Mouse (Mus musculus) CD8-positive naive resting alpha-beta T cell, adult 57 days (primary cell): Measurements from ENCODE around the gene Rps3a1. TPM values are rescaled to one million over a fixed set of nuclear protein-coding genes. Genes with fewer than 3 reads are reported as not detected.

ENCODE experiments used
- total RNA-seq: library from RNA; stranded (reverse); gene quantifications from one replicate; pipeline ENCODE4 v1.2.4, GENCODE M21; 2023

Gene Rps3a1
- total RNA-seq = 2,703 TPM

DNA sequence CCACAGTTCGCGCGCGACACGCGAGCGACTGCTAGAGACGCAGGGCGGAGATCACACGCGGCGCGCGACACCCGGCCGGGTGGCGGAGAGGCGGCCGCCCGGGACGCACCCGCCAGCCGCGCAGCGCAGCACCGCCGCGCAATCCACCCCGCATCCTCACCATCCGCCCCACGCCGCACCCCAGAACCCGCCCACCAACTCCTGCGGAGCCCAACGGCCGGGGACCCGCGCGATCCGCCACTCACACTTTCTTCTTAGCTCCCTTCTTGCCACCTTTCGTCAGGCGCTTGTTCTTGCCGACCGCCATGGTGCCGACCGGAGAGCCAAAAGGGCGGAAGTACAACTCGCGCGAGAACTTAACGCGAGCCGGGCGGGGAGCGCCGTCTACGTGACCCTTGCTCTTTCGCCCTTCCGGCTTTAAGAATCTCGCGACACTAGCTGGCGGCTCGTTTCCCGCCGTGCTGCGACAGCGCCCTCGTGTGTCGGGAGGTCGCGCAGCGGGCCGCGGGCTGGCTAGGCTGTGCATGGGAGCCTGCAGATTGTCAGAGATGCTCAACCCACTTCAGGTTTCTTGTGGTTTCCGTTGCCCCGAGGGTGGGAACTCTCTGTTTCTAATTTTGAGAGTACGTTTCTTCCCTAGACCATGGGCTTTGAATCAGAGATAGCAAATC lies at the start of gene Rps3a1:
Rps3a1 (minus strand) TSS at position 440 of the 671 bp plus-strand sequence.

Other genes starting within 250 kb of the Rps3a1 start
- 0.31 TPM for gene Sh3d19, start 171.6 kb downstream of the Rps3a1 start, total RNA-seq
- not detected for gene Prss48, start 140.2 kb downstream of the Rps3a1 start, total RNA-seq
- 60.3 TPM for gene Lrba, start 82.0 kb upstream of the Rps3a1 start, total RNA-seq